Mouse (Mus musculus) liver, embryonic 13.5 days (tissue): Measurements from ENCODE around the gene Spry2. TPM values are rescaled to one million over a fixed set of nuclear protein-coding genes. Genes with fewer than 3 reads are reported as not detected.

Experiments used
- ATAC-seq: fragments of 200-750 bp; cut with Nextera tagmentation; 2 replicates; pipeline ENCODE4 v1.8.0; 2017; ENCODE audit warnings: low read depth, mild to moderate bottlenecking, moderate number of reproducible peaks, moderate library complexity
- DNase-seq: peaks from one replicate; pipeline ENCODE4 v3.0.0; 2022
- H3K27ac ChIP-seq: fragments of 300-500 bp; sonication (generic); 2 replicates; pipeline ENCODE4 v1.5.1; 2015; ENCODE audit warnings: moderate library complexity, mild to moderate bottlenecking, inconsistent platforms
- H3K27me3 ChIP-seq: fragments of 300-500 bp; sonication (generic); 2 replicates; pipeline ENCODE4 v1.6.1; 2015; ENCODE audit warnings: mild to moderate bottlenecking, inconsistent platforms
- H3K36me3 ChIP-seq: fragments of 300-500 bp; sonication (generic); 2 replicates; pipeline ENCODE4 v1.6.1; 2015; ENCODE audit warnings: mild to moderate bottlenecking, inconsistent platforms
- H3K4me1 ChIP-seq: fragments of 300-500 bp; sonication (generic); replicated peaks from 2 replicates; pipeline ENCODE4 v1.6.1; 2015; ENCODE audit warnings: inconsistent platforms
- H3K4me2 ChIP-seq: fragments of 300-500 bp; sonication (generic); 2 replicates; pipeline ENCODE4 v1.6.1; 2015; ENCODE audit warnings: inconsistent platforms, mild to moderate bottlenecking, moderate library complexity
- H3K4me3 ChIP-seq: fragments of 300-500 bp; sonication (generic); replicated peaks from 2 replicates; pipeline ENCODE4 v1.5.1; 2015; ENCODE audit warnings: mild to moderate bottlenecking, inconsistent platforms
- H3K9ac ChIP-seq: fragments of 300-500 bp; sonication (generic); 2 replicates; pipeline ENCODE4 v1.6.1; 2015; ENCODE audit warnings: mild to moderate bottlenecking, inconsistent platforms
- H3K9me3 ChIP-seq: fragments of 300-500 bp; sonication (generic); replicated peaks from 2 replicates; pipeline ENCODE4 v1.6.1; 2016; ENCODE audit warnings: inconsistent platforms
- WGBS: fragments of 180-500 bp; shearing (Covaris S2); methylation state at CpG from one replicate; pipeline ENCODE4 v1.1.7; 2015; ENCODE audit not compliant: insufficient replicate concordance; 5-methylcytosine and 5-hydroxymethylcytosine counted together
- polyA plus RNA-seq: library from polyadenylated mRNA; unstranded; fragments of >200 nt; fragmentation: Nextera tagmentation; extraction: Ambion mirVana; gene quantifications from 2 replicates; pipeline ENCODE4 v1.2.1, GENCODE M21; 2015

Spry2 gene
- polyA plus RNA-seq, 1 experiment from 2014 or later, result 5.0 TPM

DNA sequence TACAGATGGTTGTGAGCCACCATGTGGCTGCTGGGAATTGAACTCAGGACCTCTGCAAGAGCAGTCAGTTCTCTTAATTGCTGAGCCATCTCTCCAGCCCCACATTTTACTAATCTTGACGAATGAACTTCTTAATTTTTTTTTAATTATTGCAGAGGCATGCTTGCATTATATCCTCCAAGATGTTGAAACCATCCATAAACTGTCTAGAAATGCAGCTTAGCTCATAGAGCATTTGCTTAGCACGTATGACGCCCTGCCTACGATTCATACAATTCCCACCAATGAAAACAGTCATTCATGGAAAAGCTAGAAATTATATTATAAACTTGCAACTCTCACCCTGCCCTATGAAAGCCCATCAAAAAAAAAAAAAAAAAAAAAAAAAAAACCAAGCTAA lies 8.9 kb upstream of the Spry2 start:
- Histone ChIP-seq H3K9me3 (no peaks in the 10 kb centered on the region), H3K36me3 (no peaks in the 10 kb centered on the region), H3K27ac (no peak overlapping the region), H3K9ac (no peak overlapping the region), H3K4me1 (no peaks in the 10 kb centered on the region), H3K27me3 (no peaks in the 10 kb centered on the region), H3K4me2 (no peak overlapping the region), H3K4me3 (no peak overlapping the region)
- 74% methylated on average over 4 of the region's 4 CpGs for WGBS
- no peak for DNase-seq
- ATAC-seq, result no peak

DNA sequence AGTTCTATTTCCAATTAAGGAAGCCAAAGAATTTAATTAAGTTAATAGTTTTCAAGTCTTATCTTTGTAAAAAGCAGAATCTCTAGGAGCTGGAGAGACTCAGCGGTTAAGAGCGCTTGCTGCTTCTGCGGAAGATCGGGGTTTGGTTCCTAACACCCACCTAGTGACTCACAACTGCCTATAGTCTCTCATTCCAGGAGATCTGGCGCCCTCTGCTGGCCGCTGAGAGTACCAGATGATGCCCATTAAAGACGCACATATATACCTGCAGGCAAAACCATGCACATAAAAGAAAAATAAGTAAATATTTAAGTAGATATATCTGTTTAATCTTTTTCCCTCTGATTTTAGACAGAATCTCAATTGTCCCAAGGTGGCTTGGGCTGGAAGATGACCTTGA lies 6.2 kb upstream of the Spry2 start:
- WGBS, result 71% methylated on average over 7 of the region's 7 CpGs
- DNase-seq, result no peak
- H3K36me3 ChIP-seq, result no peaks in the 10 kb centered on the region
- no peak overlapping the region for H3K4me2 ChIP-seq
- H3K27ac ChIP-seq, result no peak overlapping the region
- no peaks in the 10 kb centered on the region for H3K9me3 ChIP-seq
- H3K27me3 ChIP-seq, result peaks cover 15% of the 10 kb centered on the region
- H3K9ac ChIP-seq, result no peak overlapping the region
- 0 out of 2 replicates have a peak, but pooled peaks cover under 1% of the 10 kb centered on the region for H3K4me1 ChIP-seq
- ATAC-seq, result no peak
- no peak overlapping the region for H3K4me3 ChIP-seq

DNA sequence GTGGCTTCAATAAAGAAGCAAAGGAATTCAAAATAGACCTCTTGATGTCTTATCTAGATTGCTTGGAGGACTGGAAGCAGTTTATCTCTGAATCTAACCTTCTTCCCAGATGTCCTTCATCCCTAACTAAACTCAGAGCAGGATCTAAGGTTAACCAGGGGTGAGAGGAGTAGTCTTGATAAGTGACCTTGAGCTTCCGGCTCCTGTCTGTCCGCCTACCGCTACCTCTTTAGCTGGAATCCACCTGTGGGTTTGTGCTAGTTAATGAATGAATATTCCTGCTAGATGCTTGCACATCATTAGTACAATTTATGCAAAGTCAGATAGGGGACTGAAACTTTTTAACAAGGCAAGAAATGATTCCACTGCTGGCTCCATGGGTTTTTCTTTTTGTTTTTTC lies 4.2 kb upstream of the Spry2 start:
- Histone ChIP-seq H3K4me1 (0 out of 2 replicates have a peak, but pooled peaks cover 2% of the 10 kb centered on the region), H3K4me2 (no peak overlapping the region), H3K4me3 (no peak overlapping the region), H3K9me3 (no peaks in the 10 kb centered on the region), H3K36me3 (no peaks in the 10 kb centered on the region), H3K27me3 (peaks cover 35% of the 10 kb centered on the region), H3K9ac (no peak overlapping the region), H3K27ac (no peak overlapping the region)
- WGBS, result 78% methylated on average over 3 of the region's 3 CpGs
- DNase-seq, result no peak
- ATAC-seq, result no peak

DNA sequence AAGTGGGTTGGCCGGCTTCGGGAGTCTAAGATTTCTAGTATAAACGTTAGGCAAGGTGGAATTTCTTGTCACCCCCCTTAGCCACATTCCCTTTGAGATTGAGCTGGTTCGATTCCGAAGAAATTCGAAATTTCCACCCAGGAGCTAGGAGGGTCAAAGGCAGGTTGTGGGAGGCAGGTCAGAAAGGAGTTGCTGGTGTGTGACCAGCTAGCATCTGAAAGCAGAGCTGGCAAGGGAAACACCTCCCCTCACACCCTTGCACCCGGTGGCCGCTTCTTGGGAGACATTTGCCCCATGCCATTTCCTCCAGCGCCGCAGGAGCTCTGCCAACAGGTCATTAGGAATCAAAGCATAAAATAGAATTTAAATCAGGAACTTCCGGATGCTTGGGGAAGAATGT lies 2.5 kb upstream of the Spry2 start:
- DNase-seq, result no peak
- peak overlapping the region; percentile 72 for H3K4me2 ChIP-seq
- H3K27me3 ChIP-seq, result peaks cover 52% of the 10 kb centered on the region
- H3K9me3 ChIP-seq, result no peaks in the 10 kb centered on the region
- H3K4me3 ChIP-seq, result peak overlapping the region; percentile 65
- H3K27ac ChIP-seq, result no peak overlapping the region
- no peak for ATAC-seq
- no peaks in the 10 kb centered on the region for H3K36me3 ChIP-seq
- 0 out of 2 replicates have a peak, but pooled peaks cover 2% of the 10 kb centered on the region for H3K4me1 ChIP-seq
- 12% methylated on average over 11 of the region's 11 CpGs for WGBS
- H3K9ac ChIP-seq, result peak overlapping the region; percentile 55

DNA sequence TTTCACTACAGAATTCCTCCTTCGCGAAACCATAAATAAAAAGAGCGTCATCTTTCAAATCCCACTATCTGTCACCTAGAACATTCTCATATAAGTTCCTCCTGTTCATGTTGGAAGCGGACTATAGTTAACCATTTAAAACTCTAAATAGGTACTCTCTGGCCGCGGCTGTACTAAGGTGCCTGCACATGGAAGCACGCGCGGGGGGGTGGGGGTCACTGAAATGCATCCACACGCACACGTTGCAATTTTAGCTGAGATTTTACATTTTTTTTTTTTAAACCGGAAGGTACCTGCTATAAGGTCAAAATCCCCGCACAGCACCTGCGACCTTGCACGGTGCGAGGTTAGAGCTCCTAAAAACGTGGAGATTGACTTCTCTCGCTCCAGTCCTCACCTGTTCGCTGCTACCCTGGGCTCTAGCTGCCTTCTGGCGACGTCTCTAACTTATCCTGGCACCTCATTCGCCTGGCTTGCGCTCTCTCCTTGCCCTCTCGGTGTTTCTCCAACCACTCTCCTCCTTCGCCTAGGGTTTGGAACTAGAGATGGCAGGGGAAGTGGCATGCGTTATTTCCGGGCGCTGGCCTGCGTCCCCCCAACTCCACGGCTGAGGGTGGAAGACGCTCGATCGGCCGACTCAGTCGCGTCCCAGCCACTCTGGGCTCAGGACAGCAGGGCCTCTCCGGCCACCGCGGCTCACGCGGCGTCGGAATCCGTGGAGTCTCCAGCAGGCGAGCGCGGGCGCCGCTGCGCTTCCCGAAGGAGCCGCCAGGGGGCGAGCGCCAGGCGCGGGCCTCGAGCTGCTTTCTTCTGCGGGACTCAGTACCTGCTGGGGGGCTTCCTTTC lies 1.9 kb upstream of the Spry2 start:
- H3K4me2 ChIP-seq, result peak overlapping the region; percentile 72
- DNase-seq (peak; percentile 38), ATAC-seq (peak; percentile 9; the same call in 1 of the 2 replicates)
- peak overlapping the region; percentile 55 for H3K9ac ChIP-seq
- H3K36me3 ChIP-seq, result no peaks in the 10 kb centered on the region
- peak overlapping the region; percentile 47 for H3K27ac ChIP-seq
- H3K4me1 ChIP-seq, result peaks cover 7% of the 10 kb centered on the region
- H3K4me3 ChIP-seq, result peak overlapping the region; percentile 65
- peaks cover 53% of the 10 kb centered on the region for H3K27me3 ChIP-seq
- WGBS, result under 1% methylated on average over 58 of the region's 58 CpGs
- no peaks in the 10 kb centered on the region for H3K9me3 ChIP-seq

DNA sequence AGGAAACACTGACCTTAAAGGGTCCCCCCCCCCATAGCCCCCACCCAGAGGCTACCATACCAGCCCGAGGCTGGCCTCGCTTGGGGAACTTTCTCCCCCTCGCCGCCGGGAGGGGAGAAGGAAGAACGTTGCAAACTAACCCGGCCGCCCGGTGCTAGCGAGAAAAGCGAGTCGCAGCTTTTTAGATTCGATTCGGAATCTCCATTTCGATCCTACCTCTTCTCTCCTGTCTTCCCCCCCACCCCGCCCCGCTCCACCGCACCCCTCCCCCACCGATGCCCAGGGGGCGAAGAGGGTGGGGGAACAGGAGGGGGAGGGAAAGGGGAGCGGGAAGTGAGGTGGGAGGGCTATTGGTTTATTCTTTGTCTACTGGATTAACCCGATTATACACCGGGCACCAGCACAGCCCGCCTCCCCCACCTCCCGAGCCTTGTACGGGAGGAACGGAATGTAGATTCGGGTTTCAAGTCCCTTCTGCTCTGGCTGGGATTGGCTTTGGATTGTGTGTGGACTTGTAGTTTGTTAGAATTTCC lies 1.0 kb upstream of the Spry2 start:
- peak overlapping the region; percentile 72 for H3K4me2 ChIP-seq
- peak overlapping the region; percentile 65 for H3K4me3 ChIP-seq
- peak; percentile 13; the same call in 1 of the 2 replicates for ATAC-seq

DNA sequence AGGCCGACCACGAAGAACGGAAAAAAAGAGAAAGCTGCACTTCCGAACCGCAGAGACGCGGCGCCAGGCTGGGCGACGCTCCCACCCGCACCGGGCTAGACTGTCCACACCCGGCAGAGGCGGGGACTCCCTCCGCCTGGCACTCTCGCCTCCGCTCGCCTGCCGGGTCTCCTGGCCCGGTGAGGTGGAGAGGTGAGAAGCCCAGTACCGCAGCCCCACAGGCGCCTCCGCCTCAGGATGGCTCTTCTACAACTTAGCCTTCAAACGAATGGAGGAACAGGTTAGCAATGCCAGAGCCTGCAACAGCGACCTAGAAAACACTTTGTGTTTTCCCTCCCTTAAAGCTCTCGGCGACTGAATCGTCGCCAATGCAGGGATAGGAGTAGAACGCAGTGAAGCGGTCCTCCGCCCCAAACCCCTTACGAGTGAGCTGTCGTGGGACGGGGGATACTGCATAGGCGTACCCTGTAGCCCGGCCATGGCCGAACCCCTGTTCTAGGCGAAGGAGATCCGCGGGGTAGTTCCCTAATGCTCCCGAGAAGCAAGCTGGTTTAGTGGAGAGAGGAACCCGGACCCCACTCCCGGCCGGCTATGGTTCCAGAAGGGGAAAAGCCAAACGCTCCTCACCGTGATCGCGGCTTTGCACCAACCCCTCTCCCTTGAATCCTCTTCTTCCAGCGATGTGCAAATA lies 513 bp downstream of the Spry2 start:
- H3K9me3 ChIP-seq, result no peaks in the 10 kb centered on the region
- peak overlapping the region; percentile 71 for H3K9ac ChIP-seq
- peak overlapping the region; percentile 65 for H3K4me3 ChIP-seq
- H3K36me3 ChIP-seq, result peaks cover 4% of the 10 kb centered on the region; the same call in 1 of the 2 replicates
- peaks cover 53% of the 10 kb centered on the region for H3K27me3 ChIP-seq
- H3K27ac ChIP-seq, result peak overlapping the region; percentile 85
- H3K4me1 ChIP-seq, result peaks cover 9% of the 10 kb centered on the region
- H3K4me2 ChIP-seq, result peak overlapping the region; percentile 72
- peak; percentile 11 for DNase-seq
- WGBS, result under 1% methylated on average over 50 of the region's 50 CpGs
- ATAC-seq, result 0 out of 2 replicates have a peak, but pooled peaks have one; percentile 32

More for the DNA sequence above, 1.0 kb upstream of the Spry2 start:
- peaks cover 4% of the 10 kb centered on the region; the same call in 1 of the 2 replicates for H3K36me3 ChIP-seq
- peaks cover 9% of the 10 kb centered on the region for H3K4me1 ChIP-seq
- peaks cover 53% of the 10 kb centered on the region for H3K27me3 ChIP-seq
- H3K9me3 ChIP-seq, result no peaks in the 10 kb centered on the region
- WGBS, result 0% methylated on average over 24 of the region's 28 CpGs
- H3K27ac ChIP-seq, result peak overlapping the region; percentile 85
- peak overlapping the region; percentile 67; the same call in 1 of the 2 replicates for H3K9ac ChIP-seq
- DNase-seq, result no peak

DNA sequence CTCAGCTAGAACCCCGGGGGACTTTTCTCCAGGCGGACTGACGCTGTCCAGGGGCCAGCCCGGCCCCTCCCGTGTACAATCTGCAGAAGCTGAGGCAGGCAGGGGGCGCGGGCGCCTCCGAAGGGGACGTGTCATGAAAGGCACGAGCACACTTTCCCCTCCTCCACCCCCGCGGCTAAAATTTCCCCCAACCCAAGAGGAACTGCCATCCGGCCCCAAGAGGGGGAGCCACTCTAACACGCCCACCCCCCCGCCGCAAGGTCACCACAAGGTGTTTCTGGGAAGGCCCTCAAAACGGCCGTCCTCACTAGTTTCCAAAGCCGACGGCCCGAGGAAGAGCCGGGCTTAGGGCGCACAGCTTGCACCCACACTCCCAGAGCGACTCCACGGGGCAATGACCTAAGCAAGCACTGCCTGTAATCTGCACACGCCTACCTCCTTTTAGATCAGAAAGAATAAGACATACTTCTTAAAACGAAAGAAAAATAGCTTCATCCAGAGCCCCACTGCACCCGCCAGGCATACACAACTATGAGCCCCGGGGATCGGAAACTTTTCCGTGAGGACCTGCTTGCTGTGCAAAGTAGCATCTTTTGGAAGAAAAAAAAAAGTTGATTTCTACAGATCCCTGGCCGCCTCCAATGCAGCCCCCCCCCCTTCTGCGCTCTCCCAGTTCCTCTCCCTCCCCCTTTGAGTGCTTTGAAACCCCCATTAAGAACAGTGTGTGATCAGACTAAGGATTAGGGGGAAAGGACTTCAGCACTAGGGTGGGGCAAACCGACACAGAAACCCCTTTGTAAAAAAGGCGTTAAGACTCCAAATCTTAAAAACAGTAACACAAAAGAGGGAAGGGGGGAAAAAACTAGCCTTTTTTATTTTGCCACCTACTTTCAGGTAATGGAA lies 1.4 kb downstream of the Spry2 start:
- ATAC-seq (no peak), DNase-seq (peak; percentile 10)
- Histone ChIP-seq H3K36me3 (peaks cover 4% of the 10 kb centered on the region; the same call in 1 of the 2 replicates), H3K4me2 (peak overlapping the region; percentile 72), H3K9ac (peak overlapping the region; percentile 71), H3K27ac (peak overlapping the region; percentile 55), H3K27me3 (peaks cover 53% of the 10 kb centered on the region), H3K4me3 (peak overlapping the region; percentile 65), H3K4me1 (peaks cover 9% of the 10 kb centered on the region), H3K9me3 (no peaks in the 10 kb centered on the region)
- WGBS, result under 1% methylated on average over 36 of the region's 36 CpGs

DNA sequence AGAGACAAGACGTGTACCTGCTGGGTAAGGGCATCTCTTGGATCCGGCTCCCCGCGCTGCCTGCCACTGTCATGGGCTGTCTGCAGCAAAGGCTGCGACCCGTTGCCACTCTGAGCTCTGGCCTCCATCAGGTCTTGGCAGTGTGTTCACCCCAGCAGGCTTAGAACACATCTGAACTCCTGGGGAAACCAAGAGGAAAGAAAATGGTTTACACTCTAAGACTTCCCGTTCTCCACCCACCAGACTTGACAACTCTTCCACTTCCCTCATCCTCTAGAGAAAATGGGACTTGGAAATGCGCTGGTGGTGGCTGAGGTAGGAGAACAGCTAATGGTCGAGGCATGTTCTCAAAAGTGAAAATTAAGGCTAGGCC lies 3.0 kb downstream of the Spry2 start:
- Histone ChIP-seq H3K9me3 (no peaks in the 10 kb centered on the region), H3K9ac (no peak overlapping the region), H3K4me1 (peaks cover 9% of the 10 kb centered on the region), H3K4me3 (peak overlapping the region; percentile 65), H3K4me2 (peak overlapping the region; percentile 72), H3K27ac (no peak overlapping the region), H3K27me3 (peaks cover 45% of the 10 kb centered on the region), H3K36me3 (peaks cover 4% of the 10 kb centered on the region; the same call in 1 of the 2 replicates)
- DNase-seq (no peak), ATAC-seq (no peak)
- WGBS, result 44% methylated on average over 9 of the region's 9 CpGs

DNA sequence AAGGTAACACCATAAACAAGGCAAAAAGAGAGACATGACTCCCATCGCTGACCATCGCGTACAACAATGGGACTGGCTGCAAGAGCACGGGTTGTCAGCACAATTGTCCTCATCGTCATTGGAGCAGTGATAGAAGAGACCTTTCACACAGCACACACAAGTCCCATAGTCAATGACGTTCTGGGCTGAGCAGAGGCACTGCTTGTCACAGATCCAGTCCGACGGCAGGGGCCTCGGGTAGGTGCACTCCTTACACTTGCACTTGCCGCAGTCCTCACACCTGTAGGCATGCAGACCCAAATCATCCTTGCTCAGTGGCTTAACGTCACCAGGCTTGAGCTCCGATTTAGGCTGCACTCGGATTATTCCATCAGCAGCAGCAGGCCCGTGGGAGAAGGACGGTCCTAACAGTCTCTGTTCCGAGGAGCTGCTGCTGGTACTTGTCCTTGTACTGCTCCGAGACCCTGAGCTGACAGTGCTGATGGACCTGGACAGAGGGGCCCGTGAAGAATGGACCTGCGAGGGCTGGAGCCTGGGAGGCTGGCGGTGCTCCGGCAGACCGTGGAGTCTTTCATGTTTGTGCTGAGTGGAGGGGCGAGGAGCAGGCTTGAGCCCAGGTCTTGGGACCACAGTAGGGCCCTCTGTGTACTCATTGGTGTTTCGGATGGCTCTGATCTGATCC lies 3.5 kb downstream of the Spry2 start:
- Histone ChIP-seq H3K9ac (no peak overlapping the region), H3K9me3 (no peaks in the 10 kb centered on the region), H3K27me3 (peaks cover 40% of the 10 kb centered on the region), H3K4me3 (peak overlapping the region; percentile 65; the same call in 1 of the 2 replicates), H3K4me2 (peak overlapping the region; percentile 72), H3K4me1 (peaks cover 9% of the 10 kb centered on the region), H3K27ac (no peak overlapping the region), H3K36me3 (peaks cover 4% of the 10 kb centered on the region; the same call in 1 of the 2 replicates)
- no peak for ATAC-seq
- 72% methylated on average over 24 of the region's 24 CpGs for WGBS
- no peak for DNase-seq
